Mouse (Mus musculus): ENCODE data around the gene Pole2.

- TF ChIP-seq CTCF (IDR thresholded peaks at IDR 0.05; ENCODE audit: borderline replicate concordance, insufficient read depth, low read depth, low read length) (no peak), POLR2A (IDR thresholded peaks at IDR 0.05; ENCODE audit: borderline replicate concordance, insufficient read depth, low read length) (no peak)
These were observed 12.8 kb downstream of the Pole2 start for GRCm38 (mm10) chr12:69215000-69215785.
